ENCODE assay signal across 16 mouse cellular contexts in the genomic region with DNA sequence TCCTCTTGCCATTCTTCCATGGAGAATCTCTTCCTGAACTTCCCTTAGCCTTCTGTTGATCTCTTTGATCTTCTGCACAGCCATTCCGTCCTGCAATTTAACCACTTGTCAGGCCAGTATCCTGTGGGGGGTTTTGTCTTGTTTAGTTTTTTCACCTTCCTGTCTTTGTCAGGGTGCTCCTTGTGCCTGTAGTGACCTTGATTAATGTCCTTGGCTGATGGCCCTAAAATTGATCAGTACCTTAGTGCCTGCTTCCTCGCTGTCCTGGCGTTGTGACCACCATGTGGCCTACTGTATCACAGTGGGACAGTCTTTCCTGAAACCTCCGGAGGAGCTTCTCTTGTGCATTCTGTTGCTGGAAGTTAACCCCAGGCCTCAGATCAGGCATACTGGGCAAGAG.
"Had no signal": no experiment of that assay in that cellular context is flagged by ENCODE, and none has a peak within 500 bp of the region (broad histone marks: within the 10 kb centered on the region; RNA-seq: fewer than 3 reads in every experiment).

No protein-coding gene starts in this region.

- H3K27me3 ChIP-seq: liver, embryonic 13.5 days; liver, embryonic 15.5 days; lung, embryonic 15.5 days; megakaryocyte, embryonic 14.5 days; midbrain, embryonic 13.5 days; midbrain, embryonic 15.5 days; neural tube, embryonic 12.5 days; stomach, embryonic 15.5 days had no signal

- H3K4me2 ChIP-seq: liver, embryonic 13.5 days; liver, embryonic 15.5 days; lung, embryonic 15.5 days; midbrain, embryonic 11.5 days; midbrain, embryonic 13.5 days; midbrain, embryonic 15.5 days; neural tube, embryonic 12.5 days; stomach, embryonic 15.5 days had no signal

- DNase-seq: liver, embryonic 13.5 days; liver, postnatal 0 days; right cerebral cortex, postnatal 14 days; thymus, adult 2 months; thymus, postnatal 25 days; thymus, postnatal 4 days had no signal

- H3K4me1 ChIP-seq: liver, embryonic 15.5 days; midbrain, embryonic 13.5 days; stomach, embryonic 15.5 days had no signal

- ATAC-seq: liver, postnatal 0 days; midbrain, embryonic 13.5 days; midbrain, embryonic 15.5 days had no signal

- H3K36me3 ChIP-seq: liver, embryonic 13.5 days; liver, embryonic 15.5 days; lung, embryonic 15.5 days; midbrain, embryonic 13.5 days; midbrain, embryonic 15.5 days; neural tube, embryonic 12.5 days; stomach, embryonic 15.5 days had no signal

- H3K9ac ChIP-seq: liver, embryonic 13.5 days; liver, embryonic 15.5 days; liver, postnatal 0 days; lung, embryonic 15.5 days; midbrain, embryonic 13.5 days; midbrain, embryonic 15.5 days; neural tube, embryonic 12.5 days; stomach, embryonic 15.5 days had no signal

- H3K4me3 ChIP-seq: liver, embryonic 13.5 days; liver, embryonic 15.5 days; lung, embryonic 15.5 days; megakaryocyte, embryonic 14.5 days; midbrain, embryonic 13.5 days; midbrain, embryonic 15.5 days; neural tube, embryonic 12.5 days; stomach, embryonic 15.5 days had no signal

- H3K27ac ChIP-seq: liver, embryonic 13.5 days; liver, embryonic 15.5 days; lung, embryonic 15.5 days; macrophage; midbrain, embryonic 13.5 days; midbrain, embryonic 15.5 days; neural tube, embryonic 12.5 days; stomach, embryonic 15.5 days; stomach, postnatal 0 days had no signal

- H3K9me3 ChIP-seq: liver, embryonic 13.5 days; liver, embryonic 15.5 days; lung, embryonic 15.5 days; megakaryocyte, embryonic 14.5 days; midbrain, embryonic 13.5 days; midbrain, embryonic 15.5 days; neural tube, embryonic 12.5 days; stomach, embryonic 15.5 days had no signal
